Mouse (Mus musculus): Measurements from ENCODE around the gene Gm43518. TPM values are rescaled to one million over a fixed set of nuclear protein-coding genes. Genes with fewer than 3 reads are reported as not detected.

Gene Gm43518
- 0.63 and 2.7 TPM in 2 replicates for total RNA-seq (2017)

- no peak for ATAC-seq (replicated peaks; ENCODE audit: low read depth, poor library complexity, severe bottlenecking)
Observed at GRCm38 (mm10) chr5:123927118-123927517, at the start of gene Gm43518. Gene Gm43518 (plus strand): TSS chr5:123927418.

GRCm38 (mm10) chr5:123878056-123878455 lies 49.2 kb upstream of the Gm43518 start:
- no peak for ATAC-seq (replicated peaks; ENCODE audit: low read depth, poor library complexity, severe bottlenecking)

- no peak for ATAC-seq (replicated peaks; ENCODE audit: low read depth, poor library complexity, severe bottlenecking)
Observed at GRCm38 (mm10) chr5:123879928-123880327, 47.3 kb upstream of the Gm43518 start, which contains the start of gene Hcar1. Gene Hcar1 (minus strand): TSS chr5:123880020.

- no peak for ATAC-seq (replicated peaks; ENCODE audit: low read depth, poor library complexity, severe bottlenecking)
Observed at GRCm38 (mm10) chr5:123880778-123881177, 46.4 kb upstream of the Gm43518 start.

- no peak for ATAC-seq (replicated peaks; ENCODE audit: low read depth, poor library complexity, severe bottlenecking)
Observed at GRCm38 (mm10) chr5:123883891-123884290, 43.3 kb upstream of the Gm43518 start.

GRCm38 (mm10) chr5:123884332-123884731 lies 42.9 kb upstream of the Gm43518 start:
- ATAC-seq (replicated peaks; ENCODE audit: low read depth, poor library complexity, severe bottlenecking), result peak; percentile 52; the same call in 1 of the 2 replicates

GRCm38 (mm10) chr5:123886365-123886764 lies 40.9 kb upstream of the Gm43518 start:
- ATAC-seq (replicated peaks; ENCODE audit: low read depth, poor library complexity, severe bottlenecking), result 0 out of 2 replicates have a peak, but pooled peaks have one; percentile 39

- no peak for ATAC-seq (replicated peaks; ENCODE audit: low read depth, poor library complexity, severe bottlenecking)
Observed at GRCm38 (mm10) chr5:123890312-123890711, 36.9 kb upstream of the Gm43518 start.

GRCm38 (mm10) chr5:123890987-123891386 lies 36.2 kb upstream of the Gm43518 start:
- no peak for ATAC-seq (replicated peaks; ENCODE audit: low read depth, poor library complexity, severe bottlenecking)

- peak; percentile 94 for ATAC-seq (replicated peaks; ENCODE audit: low read depth, poor library complexity, severe bottlenecking)
Observed at GRCm38 (mm10) chr5:123891669-123892068, 35.5 kb upstream of the Gm43518 start.

- no peak for ATAC-seq (replicated peaks; ENCODE audit: low read depth, poor library complexity, severe bottlenecking)
Observed at GRCm38 (mm10) chr5:123893520-123893919, 33.7 kb upstream of the Gm43518 start.

- no peak for ATAC-seq (replicated peaks; ENCODE audit: low read depth, poor library complexity, severe bottlenecking)
Observed at GRCm38 (mm10) chr5:123896395-123896794, 30.8 kb upstream of the Gm43518 start.

GRCm38 (mm10) chr5:123897352-123897751 lies 29.9 kb upstream of the Gm43518 start:
- ATAC-seq (replicated peaks; ENCODE audit: low read depth, poor library complexity, severe bottlenecking), result peak; percentile 75

GRCm38 (mm10) chr5:123904059-123904672 lies 23.1 kb upstream of the Gm43518 start:
- ATAC-seq (replicated peaks; ENCODE audit: low read depth, poor library complexity, severe bottlenecking), result no peak

- ATAC-seq (replicated peaks; ENCODE audit: low read depth, poor library complexity, severe bottlenecking), result no peak
Observed at GRCm38 (mm10) chr5:123906146-123906975, 20.9 kb upstream of the Gm43518 start.

- ATAC-seq (replicated peaks; ENCODE audit: low read depth, poor library complexity, severe bottlenecking), result peak; percentile 93
Observed at GRCm38 (mm10) chr5:123906976-123907630, 20.1 kb upstream of the Gm43518 start, which contains the start of gene Denr. Gene Denr (plus strand): TSS chr5:123907175.

- 0 out of 2 replicates have a peak, but pooled peaks have one; percentile 20 for ATAC-seq (replicated peaks; ENCODE audit: low read depth, poor library complexity, severe bottlenecking)
Observed at GRCm38 (mm10) chr5:123907631-123907977, 19.6 kb upstream of the Gm43518 start.

GRCm38 (mm10) chr5:123914852-123915251 lies 12.4 kb upstream of the Gm43518 start:
- ATAC-seq (replicated peaks; ENCODE audit: low read depth, poor library complexity, severe bottlenecking), result peak; percentile 60; the same call in 1 of the 2 replicates

GRCm38 (mm10) chr5:123922112-123922511 lies 5.1 kb upstream of the Gm43518 start:
- ATAC-seq (replicated peaks; ENCODE audit: low read depth, poor library complexity, severe bottlenecking), result no peak

- ATAC-seq (replicated peaks; ENCODE audit: low read depth, poor library complexity, severe bottlenecking), result peak; percentile 88
Observed at GRCm38 (mm10) chr5:123930508-123930989, 3.3 kb downstream of the Gm43518 start, which contains the start of gene Ccdc62. Gene Ccdc62 (plus strand): TSS chr5:123930679.
